Mouse (Mus musculus): ENCODE results near the gene Gad2.

DNA sequence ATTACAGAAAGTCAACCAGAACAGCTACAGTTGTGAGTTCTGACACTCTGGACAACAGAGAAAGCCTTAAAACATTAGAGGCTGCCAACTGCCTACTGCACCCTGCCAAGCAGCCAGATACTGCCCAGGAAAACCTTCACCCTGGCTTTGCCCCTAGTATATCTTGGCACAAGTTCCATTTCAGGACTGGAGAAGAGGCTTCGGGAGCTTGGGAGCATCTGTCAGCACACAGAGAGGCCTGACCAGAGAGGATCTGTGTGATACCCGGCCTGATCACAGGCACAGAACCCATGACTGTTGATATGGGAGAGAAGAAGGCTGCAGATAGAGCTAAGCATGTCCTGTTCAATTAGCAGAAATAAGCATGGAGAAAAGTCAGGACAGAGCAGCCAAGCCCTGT is 48.4 kb downstream of the Gad2 start:
- TF ChIP-seq CTCF (IDR thresholded peaks at IDR 0.05; ENCODE audit: low read depth) (no peak), EP300 (IDR thresholded peaks at IDR 0.05; ENCODE audit: low read depth) (no peak)

Measured in liver, postnatal 0 days (tissue).